Mouse (Mus musculus): ENCODE measurements around the gene Plod3. TPM values are rescaled to one million over a fixed set of nuclear protein-coding genes. Genes with fewer than 3 reads are reported as not detected.

Gene Plod3
- total RNA-seq, 2 experiments from 2014 or later = 19.5 to 22.2 TPM

- intact Hi-C loops (cut with DNase I) = no loop called here
Measured at GRCm38 (mm10) chr5:136962501-136962900, 24.3 kb upstream of the Plod3 start.

GRCm38 (mm10) chr5:136962966-136963540 is 23.8 kb upstream of the Plod3 start:
- intact Hi-C loops (cut with DNase I) = no loop called here

More at GRCm38 (mm10) chr5:136962501-136962900, 24.3 kb upstream of the Plod3 start:
- peak; percentile 77 to 79 for DNase-seq

GRCm38 (mm10) chr5:136965210-136965609 is 21.6 kb upstream of the Plod3 start:
- no peak for DNase-seq
- intact Hi-C loops (cut with DNase I) = no loop called here

More at GRCm38 (mm10) chr5:136962966-136963540, 23.8 kb upstream of the Plod3 start:
- DNase-seq = no peak

GRCm38 (mm10) chr5:136965686-136966085 is 21.1 kb upstream of the Plod3 start:
- no peak for DNase-seq
- intact Hi-C loops (cut with DNase I) = no loop called here

- no peak for DNase-seq
- intact Hi-C loops (cut with DNase I) = no loop called here
Measured at GRCm38 (mm10) chr5:136966331-136966730, 20.5 kb upstream of the Plod3 start, which contains the start of gene Cldn15. Cldn15 (plus strand) TSS chr5:136966616.

- intact Hi-C loops (cut with DNase I) = no loop called here
- no peak for DNase-seq
Measured at GRCm38 (mm10) chr5:136966861-136967455, 19.9 kb upstream of the Plod3 start.

GRCm38 (mm10) chr5:136967592-136967991 is 19.2 kb upstream of the Plod3 start:
- DNase-seq = peak; percentile 69 to 77
- intact Hi-C loops (cut with DNase I) = no loop called here

GRCm38 (mm10) chr5:136970703-136971102 is 16.1 kb upstream of the Plod3 start:
- intact Hi-C loops (cut with DNase I) = no loop called here
- DNase-seq = peak; percentile 63 to 70

- DNase-seq = no peak
- intact Hi-C loops (cut with DNase I) = no loop called here
Measured at GRCm38 (mm10) chr5:136973670-136974069, 13.1 kb upstream of the Plod3 start.

GRCm38 (mm10) chr5:136977769-136978168 is 9.1 kb upstream of the Plod3 start:
- intact Hi-C loops (cut with DNase I) = no loop called here
- DNase-seq = no peak

- intact Hi-C loops (cut with DNase I) = no loop called here
- no peak for DNase-seq
Measured at GRCm38 (mm10) chr5:136979762-136980161, 7.1 kb upstream of the Plod3 start.

GRCm38 (mm10) chr5:136980974-136981373 is 5.8 kb upstream of the Plod3 start:
- intact Hi-C loops (cut with DNase I) = no loop called here
- no peak for DNase-seq

- intact Hi-C loops (cut with DNase I) = no loop called here
- no peak for DNase-seq
Measured at GRCm38 (mm10) chr5:136982338-136982930, 4.4 kb upstream of the Plod3 start.

GRCm38 (mm10) chr5:136984828-136985227 is 2.0 kb upstream of the Plod3 start:
- no peak for DNase-seq
- intact Hi-C loops (cut with DNase I) = no loop called here

GRCm38 (mm10) chr5:136987138-136987933 is 517 bp downstream of the Plod3 start:
- peak; percentile 83 to 87 for DNase-seq
- intact Hi-C loops (cut with DNase I) = no loop called here

GRCm38 (mm10) chr5:136987934-136988271 is 1.1 kb downstream of the Plod3 start, which contains the start of gene Znhit1:
Znhit1 (minus strand) TSS chr5:136988021.
- intact Hi-C loops (cut with DNase I) = no loop called here
- DNase-seq = no peak

- intact Hi-C loops (cut with DNase I) = no loop called here
- DNase-seq = no peak
Measured at GRCm38 (mm10) chr5:136988420-136988819, 1.6 kb downstream of the Plod3 start.

- no peak for DNase-seq
- intact Hi-C loops (cut with DNase I) = no loop called here
Measured at GRCm38 (mm10) chr5:136989801-136990200, 3.0 kb downstream of the Plod3 start.

- intact Hi-C loops (cut with DNase I) = no loop called here
Measured at GRCm38 (mm10) chr5:136999449-136999848, 12.6 kb downstream of the Plod3 start.

GRCm38 (mm10) chr5:137000612-137001011 is 13.8 kb downstream of the Plod3 start:
- DNase-seq = no peak
- intact Hi-C loops (cut with DNase I) = no loop called here

More at GRCm38 (mm10) chr5:136999449-136999848, 12.6 kb downstream of the Plod3 start:
- DNase-seq = no peak

- DNase-seq = no peak
- intact Hi-C loops (cut with DNase I) = no loop called here
Measured at GRCm38 (mm10) chr5:137007276-137007675, 20.5 kb downstream of the Plod3 start.
